Mouse (Mus musculus): ENCODE measurements around the gene Baiap2. TPM values are rescaled to one million over a fixed set of nuclear protein-coding genes. Genes with fewer than 3 reads are reported as not detected.

Baiap2 gene
- total and polyA plus RNA-seq, 3 experiments = 3.4 to 6.7 (median 6.1) TPM

DNA sequence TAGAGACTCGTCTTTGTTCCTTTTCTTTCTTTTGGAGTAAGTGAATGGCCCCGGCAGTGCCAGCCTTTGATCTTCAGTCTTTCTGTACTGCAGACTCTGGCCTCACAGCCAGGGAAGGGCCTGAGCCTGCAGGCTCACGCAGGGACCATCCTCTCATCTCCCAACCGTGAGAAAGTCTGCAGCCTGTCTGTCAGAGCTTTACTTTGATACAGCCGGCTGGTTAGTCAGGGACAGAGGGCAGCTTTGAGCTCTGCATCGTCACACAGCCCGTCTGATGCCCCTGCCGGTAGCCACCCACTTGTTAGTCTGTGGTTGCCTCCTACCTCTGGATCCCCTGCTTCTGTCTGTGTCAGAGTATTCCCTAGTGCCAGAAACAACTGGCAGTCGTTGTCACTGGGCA is 22.5 kb downstream of the Baiap2 start:
- Histone ChIP-seq H3K4me3 (replicated peaks in 1 of 3; ENCODE audit: low read depth in 2 of 3, low read length in 2 of 3, poor library complexity in 1 of 3) (no peak overlapping the region), H3K4me1 (ENCODE audit: control insufficient read depth in 1 of 2, insufficient read depth in 2 of 2) (peaks cover 0 to 1% of the 10 kb centered on the region in 2 experiments; a peak in 2 of 4 replicates), H3K79me2 (replicated peaks; ENCODE audit: control insufficient read depth, extremely low read depth, insufficient read depth, poor library complexity, severe bottlenecking) (no peaks in the 10 kb centered on the region), H3K4me2 (ENCODE audit: insufficient read depth, low read depth, poor library complexity, severe bottlenecking) (no peak overlapping the region), H3K27me3 (replicated peaks) (no peaks in the 10 kb centered on the region), H3K27ac (ENCODE audit: insufficient read depth, low read depth) (no peak overlapping the region), H3K9me3 (replicated peaks; ENCODE audit: low read length) (no peaks in the 10 kb centered on the region), H3K36me3 (replicated peaks in 1 of 2; ENCODE audit: control insufficient read depth in 1 of 2, insufficient read depth in 1 of 2, low read length in 1 of 2) (peaks cover 0 to 11% of the 10 kb centered on the region in 2 experiments), H3K9ac (ENCODE audit: insufficient read depth, low read depth) (no peak overlapping the region)
- TF ChIP-seq BHLHE40 (IDR thresholded peaks at IDR 0.05; ENCODE audit: low read depth, low read length) = no peak
- in situ Hi-C loops (cut with MboI; ENCODE audit: low pct_ligation_motif_present, low pct_unique_long_range_greater_than_20kb, low sequenced_read_pairs) (no loop called here), dilution Hi-C loops (cut with MboI; ENCODE audit: extremely low pct_ligation_motif_present, extremely low pct_unique_long_range_greater_than_20kb, low sequenced_read_pairs) (no loop called here)
- DNase-seq (ENCODE audit: extremely low read depth) = no peak

DNA sequence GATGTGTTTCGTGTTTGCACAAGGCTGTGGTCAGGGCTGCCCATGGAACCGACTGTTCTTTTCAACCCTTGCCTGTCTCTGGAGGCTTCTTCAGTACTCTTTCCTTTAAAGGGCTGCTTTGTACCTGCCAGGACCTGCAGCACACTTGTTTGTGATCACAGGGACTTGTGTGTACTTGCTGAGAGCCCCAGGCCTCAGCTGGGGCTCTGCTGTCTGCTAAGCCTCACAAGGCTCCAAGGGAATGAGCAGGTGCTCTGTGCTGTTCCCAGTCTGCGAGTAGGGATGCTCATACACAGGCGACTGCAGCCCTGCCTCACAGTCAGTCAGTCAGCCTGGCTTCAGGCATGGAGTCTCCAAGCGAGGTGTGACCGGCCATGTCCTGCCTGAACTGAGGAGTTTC is 23.7 kb downstream of the Baiap2 start:
- Histone ChIP-seq H3K4me2 (ENCODE audit: insufficient read depth, low read depth, poor library complexity, severe bottlenecking) (no peak overlapping the region), H3K27ac (ENCODE audit: insufficient read depth, low read depth) (no peak overlapping the region), H3K9me3 (replicated peaks; ENCODE audit: low read length) (no peaks in the 10 kb centered on the region), H3K4me1 (ENCODE audit: control insufficient read depth in 1 of 2, insufficient read depth in 2 of 2) (peaks cover 3 to 10% of the 10 kb centered on the region in 2 experiments; a peak in 2 of 4 replicates), H3K36me3 (replicated peaks in 1 of 2; ENCODE audit: control insufficient read depth in 1 of 2, insufficient read depth in 1 of 2, low read length in 1 of 2) (peaks cover 0 to 7% of the 10 kb centered on the region in 2 experiments), H3K4me3 (replicated peaks in 1 of 3; ENCODE audit: low read depth in 2 of 3, low read length in 2 of 3, poor library complexity in 1 of 3) (no peak overlapping the region), H3K9ac (ENCODE audit: insufficient read depth, low read depth) (no peak overlapping the region), H3K27me3 (replicated peaks) (no peaks in the 10 kb centered on the region), H3K79me2 (replicated peaks; ENCODE audit: control insufficient read depth, extremely low read depth, insufficient read depth, poor library complexity, severe bottlenecking) (no peaks in the 10 kb centered on the region)
- DNase-seq (ENCODE audit: extremely low read depth) = no peak
- TF ChIP-seq MAZ (IDR thresholded peaks at IDR 0.05; ENCODE audit: low read depth, low read length) (no peak), JUN (IDR thresholded peaks at IDR 0.05; ENCODE audit: insufficient read depth, low read depth, low read length) (no peak)
- in situ Hi-C loops (cut with MboI; ENCODE audit: low pct_ligation_motif_present, low pct_unique_long_range_greater_than_20kb, low sequenced_read_pairs) = no loop called here
- dilution Hi-C loops (cut with MboI; ENCODE audit: extremely low pct_ligation_motif_present, extremely low pct_unique_long_range_greater_than_20kb, low sequenced_read_pairs) = no loop called here

DNA sequence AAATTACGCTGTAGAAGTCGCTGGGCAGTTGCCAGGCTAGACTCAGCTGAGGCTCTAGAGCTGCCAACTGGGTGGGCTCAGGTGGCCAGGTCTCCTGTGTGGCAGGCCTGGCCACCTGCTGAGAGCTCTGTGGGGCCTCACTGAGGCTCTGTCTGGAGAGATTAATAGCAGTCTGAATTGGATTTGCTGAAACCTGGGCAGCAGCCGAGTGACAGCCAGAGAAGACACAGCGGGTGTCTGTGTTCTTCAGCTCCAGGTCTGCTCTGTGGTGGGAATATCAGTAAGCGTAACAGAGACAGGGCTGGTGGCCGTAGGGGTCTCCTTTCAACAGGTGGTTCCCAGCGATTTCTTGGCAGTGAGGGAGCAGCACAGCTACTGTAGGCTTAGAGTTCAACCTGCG is 24.8 kb downstream of the Baiap2 start:
- DNase-seq (ENCODE audit: extremely low read depth) = no peak
- in situ Hi-C loops (cut with MboI; ENCODE audit: low pct_ligation_motif_present, low pct_unique_long_range_greater_than_20kb, low sequenced_read_pairs) (no loop called here), dilution Hi-C loops (cut with MboI; ENCODE audit: extremely low pct_ligation_motif_present, extremely low pct_unique_long_range_greater_than_20kb, low sequenced_read_pairs) (no loop called here)
- H3K36me3 ChIP-seq (replicated peaks in 1 of 2; ENCODE audit: control insufficient read depth in 1 of 2, insufficient read depth in 1 of 2, low read length in 1 of 2) = peaks cover 0 to 5% of the 10 kb centered on the region in 2 experiments
- no peak overlapping the region for H3K9ac ChIP-seq (ENCODE audit: insufficient read depth, low read depth)
- peaks cover 3 to 10% of the 10 kb centered on the region in 2 experiments; a peak in 2 of 4 replicates for H3K4me1 ChIP-seq (ENCODE audit: control insufficient read depth in 1 of 2, insufficient read depth in 2 of 2)
- H3K4me3 ChIP-seq (replicated peaks in 1 of 3; ENCODE audit: low read depth in 2 of 3, low read length in 2 of 3, poor library complexity in 1 of 3) = no peak overlapping the region
- no peaks in the 10 kb centered on the region for H3K9me3 ChIP-seq (replicated peaks; ENCODE audit: low read length)
- no peak overlapping the region for H3K4me2 ChIP-seq (ENCODE audit: insufficient read depth, low read depth, poor library complexity, severe bottlenecking)
- TF ChIP-seq TCF12 (IDR thresholded peaks at IDR 0.05; ENCODE audit: low read depth, low read length) (no peak), KAT2A (IDR thresholded peaks at IDR 0.05; ENCODE audit: insufficient replicate concordance, low read length) (no peak), MXI1 (IDR thresholded peaks at IDR 0.05; ENCODE audit: low read depth, low read length) (no peak), ZC3H11A (IDR thresholded peaks at IDR 0.05; ENCODE audit: low read depth, low read length) (no peak), ZNF384 (IDR thresholded peaks at IDR 0.05; ENCODE audit: low read depth, low read length) (no peak), HCFC1 (IDR thresholded peaks at IDR 0.05; ENCODE audit: low read depth, low read length) (no peak), CTCF (conservative IDR thresholded peaks at IDR 0.05 in 1 of 2, IDR thresholded peaks at IDR 0.05 in 1 of 2; ENCODE audit: low read depth in 2 of 2, low read length in 2 of 2) (no peak), EP300 (IDR thresholded peaks at IDR 0.05; ENCODE audit: low read length) (no peak), MAZ (IDR thresholded peaks at IDR 0.05; ENCODE audit: low read depth, low read length) (no peak), BHLHE40 (IDR thresholded peaks at IDR 0.05; ENCODE audit: low read depth, low read length) (no peak)
- H3K79me2 ChIP-seq (replicated peaks; ENCODE audit: control insufficient read depth, extremely low read depth, insufficient read depth, poor library complexity, severe bottlenecking) = no peaks in the 10 kb centered on the region
- H3K27me3 ChIP-seq (replicated peaks) = no peaks in the 10 kb centered on the region
- no peak overlapping the region for H3K27ac ChIP-seq (ENCODE audit: insufficient read depth, low read depth)

All from CH12.LX (cell line).